Mouse (Mus musculus) brain, embryonic 14.5 days (tissue): ENCODE measurements at regions not wholly inside any gene's neighbourhood (a gene's known extent, or its start where the extent isn't known, plus 50 kb on each side); places are given as distances from the start of the nearest gene placed in this dataset.
A peak's percentile ranks its signal among the peaks of the same experiment; 100 is the strongest.

Experiments used
- DNase-seq: peaks from one replicate; pipeline ENCODE4 v3.0.0-alpha.2; 2011; ENCODE audit warnings: low read depth
- CTCF ChIP-seq: fragments of 200-500 bp; IDR thresholded peaks from 2 replicates; pipeline ENCODE4 v1.5.1; 2012; ENCODE audit warnings: inconsistent platforms, mild to moderate bottlenecking, moderate library complexity, borderline replicate concordance; ENCODE audit not compliant: insufficient read depth, insufficient read length; ENCODE audit errors: extremely low read depth
- POLR2A ChIP-seq: fragments of 200-500 bp; IDR thresholded peaks from 2 replicates; pipeline ENCODE4 v1.6.1; 2012; ENCODE audit warnings: mild to moderate bottlenecking, inconsistent platforms, borderline replicate concordance; ENCODE audit not compliant: poor library complexity, insufficient read depth, insufficient read length, severe bottlenecking; ENCODE audit errors: extremely low read depth

DNA sequence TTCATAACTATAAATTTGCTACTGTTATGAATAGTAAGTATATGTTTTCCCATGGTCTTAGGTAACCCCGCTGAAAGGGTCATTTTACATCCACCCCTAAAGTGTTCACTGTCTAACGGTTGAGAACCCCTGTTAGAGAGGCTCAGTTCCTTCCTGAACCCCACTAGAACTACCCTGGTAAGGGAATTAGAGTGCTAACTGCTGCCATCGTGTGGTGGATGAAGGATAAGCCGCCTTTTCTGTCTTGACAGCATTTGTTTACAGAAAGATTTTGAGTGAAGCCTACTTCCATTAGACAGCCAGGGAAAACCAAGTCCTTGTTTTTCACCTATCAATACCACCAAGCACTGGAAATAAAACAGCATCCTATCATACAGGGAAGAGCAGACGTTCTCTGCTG lies 90.3 kb upstream of the Tbx22 start:
- TF ChIP-seq POLR2A (no peak), CTCF (peak; percentile 50; the same call in 1 of the 2 replicates)
- peak; percentile 25 for DNase-seq
